Mouse (Mus musculus): ENCODE results near the gene Ssc4d.

The Ssc4d gene

DNA sequence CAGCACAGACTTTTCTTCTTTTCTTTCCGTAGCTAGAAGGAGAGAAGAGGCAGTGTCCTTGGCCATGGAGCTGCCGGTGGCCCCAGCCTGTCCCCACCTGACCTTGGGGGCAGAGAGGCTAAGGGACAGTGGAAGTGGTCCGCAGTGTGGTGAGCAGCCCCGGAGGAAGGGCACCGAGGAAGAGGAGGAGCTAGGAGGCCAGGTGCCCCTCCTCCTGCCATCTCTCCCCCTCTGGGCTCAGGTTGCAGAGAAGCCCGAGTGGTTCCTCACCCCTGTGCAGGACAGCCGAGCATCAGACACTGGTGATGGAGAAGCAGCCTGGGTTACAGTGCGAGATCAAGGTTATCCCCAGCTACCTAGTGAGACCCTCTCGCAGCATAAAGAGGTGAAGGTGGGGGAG lies at the start of gene Ssc4d:
Gene Ssc4d, minus strand, starts transcription at position 167 of the 400 bp plus-strand sequence.
- DNase-seq: no peak

DNA sequence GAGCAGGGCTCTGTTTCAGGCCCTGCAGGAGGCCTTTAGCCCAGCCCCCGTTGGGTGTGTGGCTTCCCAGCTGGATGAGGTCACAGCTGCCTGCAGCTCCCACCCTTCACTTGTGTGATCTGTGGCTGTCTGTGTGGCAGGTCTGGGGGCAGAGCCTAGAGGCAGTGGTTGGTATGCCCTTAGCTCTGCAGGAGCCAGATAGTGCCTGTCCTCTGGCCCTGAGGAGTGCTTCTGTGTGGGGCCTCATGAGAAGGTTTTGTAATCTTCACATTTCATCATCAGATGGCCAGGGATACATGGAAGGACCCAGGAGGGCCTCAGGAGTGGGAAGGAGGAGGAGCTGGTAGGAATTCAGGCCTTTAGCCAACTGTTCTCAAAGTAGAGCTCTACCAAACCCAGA lies 45.6 kb upstream of the Ssc4d start:
- DNase-seq: no peak

DNA sequence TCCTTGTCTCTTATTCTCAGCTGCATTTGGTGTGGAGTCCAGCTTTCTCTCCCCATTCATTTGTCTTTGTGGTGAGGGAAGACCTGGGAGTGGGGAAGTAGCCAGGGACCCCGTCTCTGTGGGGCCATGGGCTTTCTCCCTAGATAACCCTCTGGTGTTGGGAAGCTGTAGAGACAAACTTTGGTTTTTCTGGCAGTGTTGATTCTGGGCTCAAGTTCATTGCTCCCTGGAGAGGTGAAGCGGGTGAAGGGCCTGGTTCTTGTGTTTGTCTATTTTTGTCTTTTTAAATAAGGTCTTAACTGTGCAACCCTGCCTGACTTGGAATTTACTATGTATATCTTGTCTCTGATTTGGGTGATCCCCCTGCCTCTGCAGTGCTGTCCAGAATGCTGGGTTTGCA lies 44.4 kb upstream of the Ssc4d start:
- no peak for DNase-seq

DNA sequence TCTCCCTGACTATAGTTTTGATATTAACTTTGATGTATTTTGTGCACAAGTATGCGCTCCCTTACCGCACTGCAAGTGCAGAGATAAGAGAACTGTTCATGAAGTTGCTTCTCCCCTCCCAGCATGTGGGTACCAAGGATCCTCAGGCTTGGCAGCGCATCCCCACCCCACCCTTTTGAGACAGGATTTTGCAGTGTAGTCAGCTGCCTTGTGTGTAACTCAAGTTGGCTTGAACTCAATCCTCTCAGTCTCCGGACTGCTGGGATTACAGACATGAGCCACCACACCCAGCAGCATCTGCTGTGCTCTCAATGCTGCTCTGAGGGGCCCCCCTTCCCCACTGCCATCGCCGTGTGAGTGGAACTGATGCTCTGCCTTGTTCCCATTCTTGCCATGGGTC lies 42.9 kb upstream of the Ssc4d start:
- peak; percentile 31 for DNase-seq

DNA sequence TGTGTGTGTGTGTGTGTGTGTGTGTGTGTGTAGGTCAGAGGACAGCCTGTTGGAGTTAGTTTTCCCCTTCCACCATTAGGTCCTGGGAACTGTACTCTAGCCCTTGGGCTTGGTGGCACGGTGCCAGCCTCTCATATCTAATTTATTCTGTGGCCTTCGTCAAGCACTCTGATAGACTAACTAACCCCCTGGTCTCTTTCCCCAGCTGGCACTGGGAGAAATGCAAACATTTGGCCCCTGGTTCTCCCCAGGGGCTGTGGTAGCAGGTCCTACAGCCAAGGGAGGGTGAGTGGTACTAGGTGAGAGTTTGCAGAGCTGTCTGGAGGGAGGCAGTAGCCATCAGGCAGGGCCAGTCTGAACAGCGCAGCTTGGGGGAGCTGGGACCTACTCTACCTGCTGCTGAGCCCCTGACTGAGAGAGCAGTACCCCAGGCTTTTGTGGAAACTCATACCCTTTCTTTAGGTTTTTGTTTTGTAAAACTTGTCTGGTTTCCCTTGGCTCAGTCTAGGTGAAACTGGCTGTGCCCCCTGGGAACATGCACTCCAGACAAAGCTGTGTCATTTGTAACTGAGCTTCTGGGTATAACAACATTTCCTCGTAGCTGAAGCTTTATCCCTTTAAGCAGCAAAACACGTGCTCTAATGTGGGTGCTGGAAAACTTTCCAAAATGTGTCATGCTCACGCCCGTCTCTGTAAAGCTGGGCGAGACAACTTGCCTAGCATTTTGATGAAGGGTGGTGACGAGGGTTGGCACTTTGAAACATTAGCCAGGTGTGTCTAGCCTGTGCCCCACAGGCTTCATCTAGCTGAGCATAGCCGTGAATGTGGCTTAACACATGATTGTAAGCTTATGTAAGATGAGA lies 41.9 kb upstream of the Ssc4d start:
- peak; percentile 55 for DNase-seq

DNA sequence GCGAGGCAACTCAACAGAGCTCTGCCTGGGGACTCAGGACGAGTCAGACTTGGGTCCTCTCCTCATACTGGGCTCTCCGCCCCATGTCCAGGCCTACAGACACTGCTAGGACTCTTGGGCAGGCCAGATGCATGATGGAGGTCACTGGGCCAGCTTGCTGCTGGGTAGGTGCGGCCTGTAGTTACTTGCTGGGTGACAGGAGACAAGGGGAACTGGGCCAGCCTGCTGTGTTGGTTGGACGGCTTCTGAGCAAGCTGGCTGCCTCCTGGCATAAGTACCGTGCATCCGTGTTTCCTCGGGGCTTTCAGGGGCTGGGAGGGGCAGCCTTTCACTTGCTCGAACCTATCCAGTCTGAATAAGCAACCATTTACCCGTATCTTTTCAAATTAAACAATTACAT lies 41.3 kb upstream of the Ssc4d start:
- no peak for DNase-seq

DNA sequence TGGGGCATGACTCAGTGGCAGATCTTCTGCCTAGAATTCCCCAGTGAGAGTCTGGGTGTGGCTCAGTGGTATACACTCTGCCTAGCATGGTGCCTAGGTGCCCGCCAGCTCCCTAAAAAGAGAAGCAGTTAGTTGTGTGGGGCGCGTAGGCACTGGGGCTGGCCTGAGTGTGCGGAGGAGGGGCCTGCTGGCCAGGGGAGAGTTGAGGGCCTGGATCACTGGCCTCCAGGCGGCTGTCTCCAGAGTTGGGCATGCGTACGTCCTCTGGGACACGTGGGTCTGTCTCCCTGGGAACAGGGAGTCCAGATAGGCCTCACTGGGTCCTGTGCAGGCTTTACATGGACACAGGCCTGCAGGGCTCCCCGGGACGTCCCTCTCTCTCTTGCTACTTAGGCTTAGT lies 40.5 kb upstream of the Ssc4d start:
- DNase-seq: no peak

DNA sequence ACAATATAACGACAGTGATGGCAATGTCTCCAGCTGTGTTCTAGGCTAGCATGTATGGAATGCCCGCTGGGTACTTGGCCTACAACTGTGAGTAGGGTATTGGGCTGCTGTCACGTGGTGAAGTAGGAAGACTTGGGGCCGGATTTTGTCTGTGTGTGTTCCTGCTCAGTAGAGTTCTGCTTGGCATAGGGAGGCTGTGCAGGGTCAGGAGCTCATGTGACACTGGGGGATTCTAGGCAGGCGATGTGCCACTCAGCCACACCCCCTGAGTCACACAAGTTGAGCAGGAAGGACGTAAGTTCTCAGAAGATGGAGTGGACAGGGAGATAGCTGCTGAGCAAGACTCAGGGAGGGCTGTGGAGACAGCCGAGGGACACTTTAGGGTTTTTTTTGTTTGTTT lies 33.4 kb upstream of the Ssc4d start:
- no peak for DNase-seq

DNA sequence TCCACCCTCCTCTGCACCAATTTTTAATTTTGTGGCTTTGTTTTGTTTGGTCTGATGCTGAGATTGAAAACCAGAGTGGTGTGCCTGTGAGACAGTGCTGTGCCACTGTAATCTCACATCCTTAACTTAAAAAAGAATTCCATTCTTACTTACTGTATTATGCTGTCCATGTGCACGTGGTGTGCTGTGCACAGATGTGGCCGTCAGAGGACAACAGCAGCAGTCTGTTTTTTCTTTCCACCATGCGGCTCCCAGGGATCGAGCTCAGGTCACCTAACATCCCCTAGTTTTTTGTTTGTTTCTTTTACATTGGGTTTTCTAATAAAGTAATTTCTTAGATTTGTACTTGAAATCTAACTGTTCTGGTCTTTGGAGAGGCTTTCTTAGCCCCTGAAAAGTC lies 30.2 kb upstream of the Ssc4d start:
- no peak for DNase-seq

DNA sequence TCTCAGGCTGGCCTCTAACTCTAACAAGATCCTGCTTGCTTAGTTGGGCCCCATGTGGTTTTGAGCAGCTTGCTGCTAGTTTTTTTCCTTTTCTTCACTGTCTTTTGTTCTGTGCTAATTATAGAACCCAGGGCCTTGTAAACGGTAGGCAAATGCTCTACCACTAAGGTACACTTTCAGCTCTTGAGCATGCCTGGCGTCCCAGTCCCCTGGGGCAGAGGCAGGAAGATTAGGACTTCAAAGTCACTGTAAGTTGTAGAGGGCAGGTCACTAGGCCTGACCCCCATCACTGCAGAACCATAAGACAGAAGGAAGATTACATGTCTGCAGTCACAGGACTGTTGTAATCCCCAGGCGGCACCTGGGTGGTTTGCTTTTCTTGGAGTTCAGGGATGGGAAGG lies 28.4 kb upstream of the Ssc4d start:
- DNase-seq: no peak

DNA sequence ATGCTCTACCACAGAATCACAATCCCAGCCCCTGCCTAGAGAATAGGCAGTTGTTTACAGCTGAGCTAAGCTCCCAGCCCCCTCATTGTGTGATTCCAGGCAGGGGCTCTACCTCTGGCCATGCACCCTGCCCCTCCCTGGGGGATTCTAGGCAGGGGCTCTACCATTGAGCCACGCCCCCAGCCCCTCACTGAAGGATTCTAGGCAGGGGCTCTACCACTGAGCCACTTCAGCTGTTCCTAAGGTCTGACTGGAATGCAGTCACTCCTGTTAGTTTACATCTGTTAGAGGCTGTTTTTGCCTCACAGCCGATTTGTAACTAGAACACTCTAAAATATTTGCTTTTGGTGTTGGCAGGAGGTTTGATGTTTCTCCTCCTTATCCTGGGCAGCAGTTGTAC lies 28.0 kb upstream of the Ssc4d start:
- no peak for DNase-seq

DNA sequence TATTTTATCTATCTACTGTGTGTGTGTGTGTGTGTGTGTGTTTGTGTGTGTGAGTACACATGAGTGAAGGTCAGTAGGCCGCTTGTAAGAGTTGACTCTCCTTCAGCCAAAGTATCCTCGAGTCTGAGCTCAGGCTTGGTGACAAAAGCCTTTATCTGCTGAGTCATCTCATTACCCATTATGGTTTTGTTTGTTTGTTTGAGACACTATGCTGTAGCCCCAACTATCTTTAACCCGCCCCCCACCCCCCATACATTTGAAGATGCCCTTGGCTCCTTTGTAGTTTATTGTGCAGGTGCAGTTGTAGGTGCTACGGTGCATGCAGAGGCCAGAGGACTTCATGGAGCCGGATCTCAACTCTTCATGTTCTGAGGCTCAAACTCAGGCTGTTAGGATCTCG lies 26.9 kb upstream of the Ssc4d start:
- no peak for DNase-seq

DNA sequence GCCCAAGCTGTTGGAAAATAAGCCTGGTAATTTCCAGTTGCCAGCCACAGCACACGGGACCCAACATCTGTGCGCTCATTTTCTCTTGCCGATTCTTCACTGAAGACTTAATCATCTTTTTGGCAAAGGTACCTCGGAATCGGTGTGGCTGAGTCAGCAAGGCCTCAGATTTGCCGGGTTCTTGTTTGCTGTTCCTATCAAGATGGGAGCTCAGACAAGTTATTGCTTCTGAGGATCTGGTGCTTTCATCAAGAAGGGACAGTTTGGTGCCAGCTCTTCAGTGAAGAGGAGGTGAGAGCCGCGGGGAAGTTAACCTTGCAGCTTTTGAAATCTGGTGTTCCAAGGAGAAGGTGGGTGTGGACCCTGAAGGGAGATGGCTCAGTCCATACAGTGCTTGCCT lies 21.8 kb upstream of the Ssc4d start:
- DNase-seq: no peak

DNA sequence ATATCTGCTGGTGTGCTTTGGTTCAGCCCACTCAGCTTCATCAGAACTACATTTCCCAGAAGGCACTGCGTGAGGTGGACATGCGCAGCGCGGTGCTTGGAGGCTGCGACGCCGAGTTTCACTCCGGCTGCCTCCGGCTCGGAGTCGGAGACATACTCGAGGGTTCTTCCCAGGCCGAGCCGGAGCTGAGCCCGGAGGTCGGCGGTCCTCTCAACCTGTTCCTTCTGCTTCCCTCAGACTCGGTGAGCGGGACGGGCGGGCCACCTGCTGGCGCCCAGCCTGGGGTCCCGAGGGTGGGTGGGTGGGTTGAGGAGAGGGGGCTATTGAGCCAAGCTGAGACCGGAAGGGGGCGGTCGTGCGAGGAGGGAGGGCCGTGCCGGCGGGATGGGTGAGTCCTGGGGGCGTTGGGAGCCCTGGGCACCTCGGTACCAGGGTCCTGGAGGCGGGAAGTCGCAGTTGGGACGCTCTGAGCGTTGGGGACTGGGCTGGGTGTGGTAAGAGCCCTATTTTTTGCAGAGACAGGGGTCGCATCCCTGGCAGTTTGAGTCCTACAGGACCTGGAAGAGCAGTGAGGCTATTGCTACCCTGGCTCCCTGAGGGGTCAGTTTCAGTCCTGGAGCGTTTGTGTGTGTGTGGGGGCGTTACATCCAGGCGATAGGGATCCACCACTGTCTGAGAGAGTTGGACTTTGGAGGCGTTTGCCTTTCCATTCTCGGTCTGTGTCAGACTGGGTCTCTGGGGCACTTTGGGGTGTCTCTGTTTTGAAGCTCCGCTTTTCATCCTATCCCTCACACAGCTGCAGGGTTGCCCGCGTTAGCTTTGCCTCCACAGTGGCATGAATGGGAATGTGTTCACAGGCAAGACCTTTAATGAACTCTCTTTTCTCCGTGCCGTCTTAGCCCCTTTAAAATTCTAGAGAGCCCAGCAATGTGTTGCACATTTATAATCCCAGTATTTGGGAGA lies 20.7 kb upstream of the Ssc4d start, which contains the start of gene Dtx2:
Gene Dtx2, plus strand, starts transcription at position 76 of the 963 bp plus-strand sequence.
- DNase-seq: peak; percentile 93

DNA sequence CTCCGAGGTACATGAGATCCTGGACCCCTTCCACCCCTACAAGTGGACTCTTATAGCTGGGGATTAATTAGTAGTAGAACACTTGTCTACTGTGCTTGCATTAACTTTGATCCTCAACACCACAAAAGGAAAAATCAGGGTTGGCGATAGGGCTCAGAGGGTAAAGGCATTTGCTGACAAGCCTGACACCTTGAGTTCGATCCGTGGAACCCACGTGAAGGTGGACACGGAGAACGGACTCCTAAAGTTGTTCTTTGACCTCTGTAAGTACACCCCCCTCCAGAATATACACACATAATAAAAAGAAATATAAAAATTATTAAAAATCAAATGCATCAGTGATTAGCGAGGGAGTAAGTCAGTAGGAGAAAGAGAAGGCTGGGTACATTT lies 20.0 kb upstream of the Ssc4d start:
- DNase-seq: no peak

DNA sequence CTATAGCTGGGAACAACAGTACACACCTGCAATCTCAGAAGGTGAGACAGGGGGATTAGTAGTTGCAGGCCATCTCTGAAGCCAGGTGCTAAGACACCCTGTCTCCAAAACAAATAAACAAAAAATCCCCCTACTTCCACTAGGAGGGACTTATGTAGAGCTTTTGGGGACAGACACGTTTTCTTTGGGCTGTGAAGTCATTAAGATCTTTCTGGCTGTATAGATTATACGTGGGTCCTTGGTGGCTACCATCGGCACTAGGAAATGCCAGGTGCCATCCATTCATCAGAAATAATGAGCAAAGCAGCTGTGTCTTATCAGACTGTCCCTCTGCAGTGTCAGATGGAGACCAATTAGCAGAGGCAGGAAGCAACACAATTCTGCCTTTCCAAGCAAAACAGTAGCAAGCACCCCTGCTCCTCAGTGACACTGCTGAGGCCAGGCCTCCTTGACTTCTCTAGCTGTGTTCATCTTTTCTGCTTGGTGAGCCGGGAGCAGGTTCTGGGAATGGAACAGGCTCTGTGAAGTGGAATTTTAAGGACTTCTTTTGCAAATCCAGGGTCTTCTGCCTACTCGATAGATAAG lies 19.1 kb upstream of the Ssc4d start:
- no peak for DNase-seq

DNA sequence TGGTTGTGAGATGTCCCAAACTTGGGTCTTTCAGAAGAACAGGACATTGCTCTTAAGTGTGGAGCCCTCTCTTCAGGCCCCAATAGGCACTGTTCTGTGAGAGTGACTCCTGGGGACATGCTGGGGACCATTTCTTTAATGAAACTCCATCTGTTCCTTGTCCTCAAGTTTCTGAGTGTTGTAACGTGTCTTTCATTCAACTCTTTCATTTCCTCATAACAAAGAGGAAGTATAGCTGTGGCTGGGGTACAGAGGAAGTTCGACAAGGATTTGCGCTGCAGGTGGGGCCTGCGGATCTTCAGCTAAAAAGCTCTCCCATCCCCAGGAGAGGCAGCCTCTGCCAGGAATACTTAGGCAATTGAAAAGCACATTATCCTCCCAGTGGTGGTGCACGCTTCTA lies 16.3 kb upstream of the Ssc4d start:
- DNase-seq: no peak

DNA sequence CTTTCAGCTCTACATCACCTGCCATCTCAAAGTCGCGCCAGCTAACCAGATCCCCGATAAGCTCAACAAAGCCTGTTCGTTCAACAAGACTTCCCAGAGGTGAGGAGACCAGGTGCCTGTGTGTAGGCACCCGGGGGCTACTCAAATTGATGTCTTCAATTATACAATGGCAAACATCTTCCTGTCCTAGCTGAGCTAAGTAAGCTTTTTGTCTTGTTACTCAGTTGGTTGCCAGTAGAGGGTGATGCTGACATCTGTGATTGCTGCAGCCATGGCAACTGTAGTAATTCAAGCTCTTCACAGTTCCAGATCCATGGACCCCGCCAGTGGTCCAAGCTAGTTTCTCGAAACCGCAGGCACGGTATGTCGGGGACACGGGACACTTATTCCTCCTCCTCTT lies 12.9 kb upstream of the Ssc4d start:
- peak; percentile 44 for DNase-seq

DNA sequence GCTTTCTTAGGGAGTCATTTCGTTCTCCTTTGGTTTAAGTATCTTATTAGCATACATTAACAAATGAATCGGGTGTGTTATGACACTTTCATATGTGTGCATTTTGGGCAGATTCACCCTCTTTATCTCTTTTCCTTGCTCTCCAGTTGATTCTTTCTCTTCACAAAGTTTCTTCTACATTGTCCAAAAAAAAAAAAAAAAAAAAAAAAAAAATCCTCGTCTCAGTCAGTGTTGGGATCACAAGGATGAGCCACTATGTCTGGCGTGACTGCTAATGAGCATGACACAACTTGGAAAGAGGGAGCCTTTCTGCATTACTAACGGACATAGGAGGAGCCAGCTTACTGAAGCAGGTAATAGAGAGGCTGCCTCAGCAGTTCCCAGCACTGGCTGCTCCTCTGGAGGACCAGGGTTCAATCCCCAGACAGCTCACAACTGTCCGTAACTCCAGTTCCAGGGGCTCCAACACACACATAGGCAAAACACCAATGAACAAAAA lies 10.3 kb upstream of the Ssc4d start:
- DNase-seq: no peak

DNA sequence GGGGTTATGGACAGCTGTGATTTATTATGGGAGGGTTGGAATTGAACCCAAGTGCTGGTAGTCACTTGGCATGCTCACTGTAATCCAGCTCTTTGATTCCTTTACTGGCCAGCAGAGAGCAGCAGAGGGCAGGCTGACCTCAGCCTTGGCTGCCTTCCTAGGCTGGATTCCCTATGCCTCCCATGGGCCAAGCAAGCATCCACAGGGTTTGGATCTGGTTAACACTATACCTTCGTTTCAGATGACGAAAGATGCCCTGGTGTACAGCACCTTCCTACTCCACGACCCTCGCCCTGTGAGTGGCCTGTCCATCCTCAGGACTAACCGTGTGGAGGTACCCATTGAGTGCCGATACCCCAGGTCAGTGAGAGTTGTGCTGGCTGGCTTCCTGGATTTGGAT lies 8.1 kb upstream of the Ssc4d start:
- DNase-seq: peak; percentile 76

DNA sequence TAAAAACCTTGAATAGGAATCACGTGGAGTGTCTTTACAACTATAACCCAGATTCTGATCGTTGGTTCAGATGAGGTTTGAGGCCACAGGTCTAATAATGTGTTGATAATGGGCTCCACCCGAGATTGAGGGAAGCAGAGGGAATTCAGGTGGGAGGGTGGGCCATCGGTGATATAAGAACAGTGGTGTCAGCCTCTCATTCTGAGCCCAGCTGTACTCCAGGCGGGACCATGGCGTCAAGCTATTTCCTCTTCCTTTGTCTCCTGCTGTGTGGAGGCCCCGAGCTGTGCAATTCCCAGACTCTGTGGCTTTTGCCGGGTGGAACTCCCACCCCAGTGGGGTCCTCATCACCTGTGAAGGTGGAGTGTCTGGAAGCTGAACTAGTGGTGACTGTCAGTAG lies 5.6 kb upstream of the Ssc4d start, which contains the start of gene Zp3:
Gene Zp3, plus strand, starts transcription at position 196 of the 400 bp plus-strand sequence.
- DNase-seq: no peak

DNA sequence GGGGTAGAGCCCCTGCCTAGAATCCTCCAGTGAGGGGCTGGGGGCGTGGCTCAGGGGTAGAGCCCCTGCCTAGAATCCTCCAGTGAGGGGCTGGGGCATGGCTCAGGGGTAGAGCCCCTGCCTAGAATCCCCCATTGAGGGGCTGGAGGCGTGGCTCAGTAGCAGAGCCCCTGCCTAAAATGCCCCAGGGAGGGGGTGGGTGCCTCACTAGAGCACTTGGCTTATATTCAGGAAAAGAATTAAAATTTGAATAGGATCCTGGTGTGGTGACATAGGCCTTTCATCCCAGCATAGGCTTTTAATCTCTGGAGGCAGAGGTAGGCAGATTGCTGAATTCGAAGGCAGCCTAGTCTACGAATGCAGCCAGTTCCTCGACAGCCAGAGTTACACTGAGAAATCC lies 5.0 kb upstream of the Ssc4d start:
- no peak for DNase-seq

Data from retina, postnatal 1 day (tissue).